Mouse (Mus musculus): ENCODE results near the gene Chp2. TPM values are rescaled to one million over a fixed set of nuclear protein-coding genes. Genes with fewer than 3 reads are reported as not detected.

Chp2 gene
- total and polyA plus RNA-seq, 3 experiments, result not detected

DNA sequence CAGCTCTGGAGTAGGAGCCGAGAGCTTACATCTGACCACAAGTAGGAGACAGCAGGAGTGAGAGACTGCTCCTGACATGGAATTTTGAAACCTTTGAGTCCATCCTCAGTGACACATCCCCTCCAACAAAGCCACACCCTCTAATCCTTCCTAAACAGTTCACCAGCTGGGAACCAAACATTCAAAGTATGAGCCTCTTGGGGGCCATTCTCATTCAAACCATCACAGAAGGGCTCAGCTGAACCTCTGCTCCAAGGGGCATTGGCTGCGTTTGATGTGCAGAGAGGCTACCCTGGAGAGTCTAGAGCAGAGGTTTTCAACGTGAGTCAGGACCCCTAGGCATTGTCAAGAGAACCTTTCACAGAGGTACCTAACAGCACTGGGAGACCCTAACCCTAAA is 10.0 kb downstream of the Chp2 start:
- H3K9me3 ChIP-seq (replicated peaks; ENCODE audit: insufficient read depth, low read length), result no peaks in the 10 kb centered on the region
- no peak overlapping the region for H3K9ac ChIP-seq (ENCODE audit: control insufficient read depth, low read depth, low read length, poor library complexity, severe bottlenecking)
- DNase-seq (ENCODE audit: low read depth, low spot score), result no peak
- H3K27ac ChIP-seq (ENCODE audit: control insufficient read depth, low read depth, low read length), result no peak overlapping the region
- TF ChIP-seq BHLHE40 (IDR thresholded peaks at IDR 0.05; ENCODE audit: borderline replicate concordance, low read depth, low read length) (no peak), MAX (IDR thresholded peaks at IDR 0.05; ENCODE audit: low read length) (no peak), EP300 (IDR thresholded peaks at IDR 0.05; ENCODE audit: low read depth in 1 of 2, low read length in 2 of 2) (no peak), KAT2A (conservative IDR thresholded peaks at IDR 0.05; ENCODE audit: low read depth, low read length) (no peak), RAD21 (IDR thresholded peaks at IDR 0.05; ENCODE audit: low read depth, low read length) (no peak), NELFE (IDR thresholded peaks at IDR 0.05; ENCODE audit: low read depth, low read length) (no peak), GATA1 (IDR thresholded peaks at IDR 0.05; ENCODE audit: low read depth, low read length) (no peak), MEF2A (IDR thresholded peaks at IDR 0.05; ENCODE audit: extremely low read depth, insufficient replicate concordance, low read depth, low read length, poor library complexity, severe bottlenecking) (no peak), E2F4 (IDR thresholded peaks at IDR 0.05; ENCODE audit: borderline replicate concordance, low read depth, low read length) (no peak), USF1 (IDR thresholded peaks at IDR 0.05; ENCODE audit: low read depth, low read length) (no peak), USF2 (IDR thresholded peaks at IDR 0.05; ENCODE audit: borderline replicate concordance in 1 of 2, insufficient read depth in 1 of 2, low read depth in 1 of 2, low read length in 2 of 2) (no peak), UBTF (IDR thresholded peaks at IDR 0.05; ENCODE audit: borderline replicate concordance, insufficient read depth, low read depth, low read length) (no peak), ZNF384 (IDR thresholded peaks at IDR 0.05; ENCODE audit: low read depth, low read length) (no peak), HCFC1 (IDR thresholded peaks at IDR 0.05; ENCODE audit: low read depth, low read length) (no peak), POLR2AphosphoS5 (IDR thresholded peaks at IDR 0.05; ENCODE audit: borderline replicate concordance, low read depth, low read length) (no peak), MXI1 (IDR thresholded peaks at IDR 0.05; ENCODE audit: low read depth, low read length) (no peak), SMC3 (IDR thresholded peaks at IDR 0.05; ENCODE audit: low read depth, low read length) (no peak), POLR2AphosphoS2 (IDR thresholded peaks at IDR 0.05; ENCODE audit: low read length) (no peak)
- no peaks in the 10 kb centered on the region; a peak in 1 of 4 replicates for H3K27me3 ChIP-seq (ENCODE audit: control insufficient read depth in 1 of 2, insufficient read depth in 2 of 2, low read length in 2 of 2)
- no peak overlapping the region for H3K4me3 ChIP-seq (ENCODE audit: control insufficient read depth in 1 of 2, insufficient read depth in 1 of 2, low read depth in 2 of 2, low read length in 2 of 2)
- H3K36me3 ChIP-seq (ENCODE audit: control insufficient read depth in 1 of 2, insufficient read depth in 2 of 2, low read length in 2 of 2), result no peaks in the 10 kb centered on the region
- H3K4me1 ChIP-seq (ENCODE audit: control insufficient read depth in 1 of 2, insufficient read depth in 2 of 2, low read length in 2 of 2), result no peaks in the 10 kb centered on the region
- no peaks in the 10 kb centered on the region for H3K79me2 ChIP-seq (ENCODE audit: control insufficient read depth, insufficient read depth, low read length, poor library complexity)

DNA sequence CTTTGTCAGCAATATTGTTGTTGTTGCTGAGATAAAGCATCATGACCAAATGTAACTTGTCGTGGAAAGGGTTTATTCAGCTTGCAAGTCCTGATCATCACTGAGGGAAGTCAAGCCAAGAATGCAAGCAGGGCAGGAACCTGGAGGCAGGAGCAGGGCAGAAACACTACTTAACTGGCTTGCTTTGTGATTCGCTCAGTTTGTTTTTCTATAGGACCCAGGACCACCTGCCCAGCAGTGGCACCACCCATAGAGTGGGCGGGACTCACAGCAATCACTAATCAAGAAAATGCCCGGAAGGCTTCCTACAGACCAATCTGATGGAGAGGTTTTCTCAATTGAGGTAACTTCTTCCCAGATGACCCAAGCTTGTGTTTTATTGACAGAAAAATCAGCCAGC is 10.6 kb downstream of the Chp2 start:
- Histone ChIP-seq H3K36me3 (ENCODE audit: control insufficient read depth in 1 of 2, insufficient read depth in 2 of 2, low read length in 2 of 2) (no peaks in the 10 kb centered on the region), H3K9me3 (replicated peaks; ENCODE audit: insufficient read depth, low read length) (no peaks in the 10 kb centered on the region), H3K4me1 (ENCODE audit: control insufficient read depth in 1 of 2, insufficient read depth in 2 of 2, low read length in 2 of 2) (no peaks in the 10 kb centered on the region), H3K27me3 (ENCODE audit: control insufficient read depth in 1 of 2, insufficient read depth in 2 of 2, low read length in 2 of 2) (no peaks in the 10 kb centered on the region; a peak in 1 of 4 replicates), H3K27ac (ENCODE audit: control insufficient read depth, low read depth, low read length) (no peak overlapping the region), H3K79me2 (ENCODE audit: control insufficient read depth, insufficient read depth, low read length, poor library complexity) (no peaks in the 10 kb centered on the region), H3K9ac (ENCODE audit: control insufficient read depth, low read depth, low read length, poor library complexity, severe bottlenecking) (no peak overlapping the region), H3K4me3 (ENCODE audit: control insufficient read depth in 1 of 2, insufficient read depth in 1 of 2, low read depth in 2 of 2, low read length in 2 of 2) (no peak overlapping the region)
- no peak for DNase-seq (ENCODE audit: low read depth, low spot score)
- no peak for TF ChIP-seq MAX (IDR thresholded peaks at IDR 0.05; ENCODE audit: low read length)
- no peak for TF ChIP-seq USF1 (IDR thresholded peaks at IDR 0.05; ENCODE audit: low read depth, low read length)
- no peak for TF ChIP-seq TCF12 (IDR thresholded peaks at IDR 0.05; ENCODE audit: low read depth, low read length)
- no peak for TF ChIP-seq ZMIZ1 (IDR thresholded peaks at IDR 0.05; ENCODE audit: low read depth, low read length)
- no peak for TF ChIP-seq NRF1 (IDR thresholded peaks at IDR 0.05; ENCODE audit: insufficient read depth, low read depth, low read length, poor library complexity, severe bottlenecking)
- no peak for TF ChIP-seq CTCF (IDR thresholded peaks at IDR 0.05 in 2 of 3, conservative IDR thresholded peaks at IDR 0.05 in 1 of 3; ENCODE audit: control insufficient read depth in 1 of 3, insufficient read depth in 1 of 3, low read depth in 2 of 3, low read length in 3 of 3, poor library complexity in 1 of 3, severe bottlenecking in 1 of 3)
- TF ChIP-seq MYB (IDR thresholded peaks at IDR 0.05; ENCODE audit: low read depth, low read length), result no peak
- no peak for TF ChIP-seq TAL1 (IDR thresholded peaks at IDR 0.05; ENCODE audit: low read length)
- TF ChIP-seq ZKSCAN1 (IDR thresholded peaks at IDR 0.05; ENCODE audit: low read depth, low read length), result no peak
